ENCODE assay signal across 16 mouse cellular contexts in the genomic region with DNA sequence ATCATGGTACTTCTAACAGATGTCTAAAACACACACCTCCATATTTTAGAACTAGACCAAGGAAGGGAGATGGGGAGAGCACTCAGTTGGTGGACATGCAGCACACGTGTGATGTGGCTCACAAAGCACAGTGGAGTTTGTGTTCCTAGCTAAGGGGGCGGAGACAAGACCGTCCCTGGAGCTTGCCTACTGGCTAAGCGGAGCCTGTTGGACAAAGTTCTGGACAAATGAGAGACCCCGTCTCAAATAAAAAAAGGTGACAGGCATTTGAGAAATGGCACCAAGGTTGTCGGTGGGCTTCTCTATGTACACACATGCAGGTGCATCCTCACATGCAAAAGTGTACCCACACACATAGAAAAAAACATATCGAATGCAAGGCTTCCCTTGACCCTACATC.
"Had no signal": no experiment of that assay in that cellular context is flagged by ENCODE, and none has a peak within 500 bp of the region (broad histone marks: within the 10 kb centered on the region; RNA-seq: fewer than 3 reads in every experiment).

No protein-coding gene starts in this region.

- DNase-seq: lung, adult 18-20 months; lung, embryonic 14.5 days; lung, postnatal 10 days; right cerebral cortex, postnatal 14 days; thymus, adult 2 months; thymus, postnatal 25 days; thymus, postnatal 4 days had no signal

- H3K4me1 ChIP-seq: midbrain, embryonic 13.5 days; midbrain, embryonic 15.5 days had no signal

- ATAC-seq: midbrain, embryonic 13.5 days; midbrain, embryonic 15.5 days had no signal

- H3K9me3 ChIP-seq: megakaryocyte, embryonic 14.5 days; midbrain, embryonic 13.5 days; midbrain, embryonic 15.5 days; neural tube, embryonic 13.5 days; neural tube, embryonic 15.5 days; stomach, embryonic 15.5 days had no signal

- H3K36me3 ChIP-seq: midbrain, embryonic 15.5 days; neural tube, embryonic 15.5 days had no signal

- H3K9ac ChIP-seq: lung, embryonic 14.5 days; midbrain, embryonic 13.5 days; midbrain, embryonic 15.5 days; neural tube, embryonic 13.5 days; neural tube, embryonic 15.5 days; stomach, embryonic 15.5 days had no signal

- H3K27me3 ChIP-seq: megakaryocyte, embryonic 14.5 days; midbrain, embryonic 13.5 days; midbrain, embryonic 15.5 days; neural tube, embryonic 13.5 days; neural tube, embryonic 15.5 days; stomach, embryonic 15.5 days had no signal

- H3K27ac ChIP-seq: macrophage; midbrain, embryonic 13.5 days; midbrain, embryonic 15.5 days; neural tube, embryonic 13.5 days; neural tube, embryonic 15.5 days; stomach, embryonic 15.5 days; stomach, postnatal 0 days had no signal

- H3K4me2 ChIP-seq: lung, embryonic 14.5 days; midbrain, embryonic 11.5 days; midbrain, embryonic 13.5 days; midbrain, embryonic 15.5 days; neural tube, embryonic 13.5 days; neural tube, embryonic 15.5 days; stomach, embryonic 15.5 days had no signal

- H3K4me3 ChIP-seq: megakaryocyte, embryonic 14.5 days; midbrain, embryonic 13.5 days; midbrain, embryonic 15.5 days; neural tube, embryonic 13.5 days; neural tube, embryonic 15.5 days; stomach, embryonic 15.5 days had no signal
